Mouse (Mus musculus): ENCODE measurements around the gene D11Wsu47e. TPM values are rescaled to one million over a fixed set of nuclear protein-coding genes. Genes with fewer than 3 reads are reported as not detected.

D11Wsu47e gene
- polyA plus RNA-seq, 1 experiment from 2014 or later, result 23.3 TPM

DNA sequence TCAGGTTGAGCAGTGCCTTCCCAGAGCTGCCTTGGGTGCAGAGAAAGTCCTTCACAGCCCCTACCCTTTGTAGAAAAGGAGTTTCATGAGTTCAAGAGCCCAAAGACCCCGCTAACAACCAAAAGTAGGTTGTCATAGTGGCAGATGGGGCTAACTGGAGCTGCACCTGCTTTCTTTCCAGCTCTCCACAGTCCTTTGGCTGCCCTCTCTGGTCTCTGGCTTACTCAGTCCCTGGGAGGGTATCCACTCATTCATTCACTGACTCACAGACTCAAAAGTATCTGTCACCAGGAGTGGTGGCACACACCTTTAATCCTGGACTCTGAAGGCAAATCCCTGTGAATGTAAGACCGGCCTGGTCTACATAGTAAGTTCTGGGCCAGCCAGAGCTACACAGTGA is 31.9 kb downstream of the D11Wsu47e start:
- no peak for DNase-seq (ENCODE audit: low spot score, missing footprints)
- no peak for ATAC-seq (ENCODE audit: low FRiP score)
- Histone ChIP-seq H3K27ac (ENCODE audit: low read depth, low read length) (no peak overlapping the region), H3K9ac (ENCODE audit: low read length) (no peak overlapping the region), H3K4me1 (ENCODE audit: control insufficient read depth, insufficient read depth, low read length) (no peaks in the 10 kb centered on the region), H3K36me3 (ENCODE audit: control insufficient read depth, insufficient read depth, low read length) (no peaks in the 10 kb centered on the region), H3K4me3 (ENCODE audit: low read depth, low read length) (no peak overlapping the region), H3K9me3 (ENCODE audit: control insufficient read depth, low read length) (no peaks in the 10 kb centered on the region), H3K27me3 (ENCODE audit: control insufficient read depth, insufficient read depth, low read length) (no peaks in the 10 kb centered on the region), H3K4me2 (no peak overlapping the region)
- 97% methylated on average over 2 of the region's 2 CpGs for WGBS

DNA sequence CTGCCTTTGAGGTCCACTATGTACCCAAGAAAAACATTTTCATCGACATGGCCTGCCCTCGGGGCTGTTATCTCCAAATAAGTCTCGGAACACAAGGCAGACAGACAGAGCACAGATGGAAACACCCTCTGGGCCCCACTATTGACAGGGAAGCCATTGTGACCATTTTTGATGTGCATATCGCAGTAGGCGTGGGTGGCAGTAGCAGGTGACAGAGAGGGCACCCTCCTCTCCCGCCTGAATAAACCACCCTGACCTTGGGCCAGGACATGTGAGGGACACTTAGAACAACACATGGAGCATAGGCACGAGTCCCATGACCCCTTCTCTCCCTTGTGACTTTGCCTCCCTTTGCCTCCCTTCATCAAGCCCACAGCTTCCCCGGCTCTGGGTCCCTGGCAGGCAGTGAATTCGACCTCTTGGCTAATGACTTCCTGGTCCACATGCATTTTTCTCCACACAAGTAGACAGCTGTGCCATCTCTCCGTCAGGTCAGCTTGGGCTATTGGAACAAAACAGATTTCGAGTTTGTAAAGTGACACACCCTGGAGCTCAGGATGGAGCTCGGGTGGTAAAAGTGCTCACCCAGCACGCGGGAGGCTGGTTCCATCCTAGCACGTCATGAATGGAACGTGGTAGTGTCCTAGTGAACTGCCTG is 33.7 kb downstream of the D11Wsu47e start:
- Histone ChIP-seq H3K4me3 (ENCODE audit: low read depth, low read length) (no peak overlapping the region), H3K4me1 (ENCODE audit: control insufficient read depth, insufficient read depth, low read length) (no peaks in the 10 kb centered on the region), H3K27ac (ENCODE audit: low read depth, low read length) (no peak overlapping the region), H3K27me3 (ENCODE audit: control insufficient read depth, insufficient read depth, low read length) (no peaks in the 10 kb centered on the region), H3K9me3 (ENCODE audit: control insufficient read depth, low read length) (no peaks in the 10 kb centered on the region), H3K4me2 (no peak overlapping the region), H3K9ac (ENCODE audit: low read length) (no peak overlapping the region), H3K36me3 (ENCODE audit: control insufficient read depth, insufficient read depth, low read length) (no peaks in the 10 kb centered on the region)
- no peak for DNase-seq (ENCODE audit: low spot score, missing footprints)
- 73% methylated on average over 16 of the region's 16 CpGs for WGBS
- no peak for ATAC-seq (ENCODE audit: low FRiP score)

DNA sequence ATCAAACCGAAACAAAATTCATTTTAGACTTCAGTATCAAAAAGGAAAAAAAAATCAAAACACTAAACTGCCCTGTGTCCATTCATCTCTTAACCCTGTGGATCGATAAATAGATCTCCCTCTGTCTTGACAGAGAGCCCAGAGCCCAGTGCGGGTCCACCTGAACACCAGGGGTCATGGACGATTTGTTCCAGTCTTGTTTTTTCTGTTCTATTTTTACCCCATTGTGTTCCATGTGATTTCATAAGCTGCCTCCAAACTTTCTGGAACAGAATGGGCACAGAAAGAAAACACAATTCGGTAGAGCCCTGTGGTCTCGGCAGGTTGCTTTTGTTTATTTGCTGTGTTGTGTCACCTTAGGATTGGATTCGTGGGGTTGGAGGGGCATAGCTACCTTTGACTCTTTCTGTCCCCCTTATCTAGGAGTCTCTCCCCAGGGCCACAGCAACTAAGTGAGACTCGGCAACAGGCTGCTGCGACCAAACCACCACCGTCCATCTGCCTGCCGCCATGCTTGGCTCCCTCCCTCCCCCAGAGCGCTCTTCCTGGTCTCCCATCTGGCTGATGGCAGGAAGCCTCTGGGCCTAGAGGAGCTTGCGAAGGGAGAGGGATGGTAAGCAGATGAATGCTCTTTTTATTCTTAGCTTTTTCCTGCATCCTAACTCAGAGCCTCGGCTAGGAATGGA is 38.3 kb downstream of the D11Wsu47e start:
- DNase-seq (ENCODE audit: low spot score, missing footprints), result no peak
- Histone ChIP-seq H3K4me2 (no peak overlapping the region), H3K36me3 (ENCODE audit: control insufficient read depth, insufficient read depth, low read length) (peaks cover 15% of the 10 kb centered on the region), H3K27ac (ENCODE audit: low read depth, low read length) (no peak overlapping the region), H3K4me3 (ENCODE audit: low read depth, low read length) (no peak overlapping the region), H3K9ac (ENCODE audit: low read length) (no peak overlapping the region), H3K4me1 (ENCODE audit: control insufficient read depth, insufficient read depth, low read length) (no peaks in the 10 kb centered on the region), H3K9me3 (ENCODE audit: control insufficient read depth, low read length) (no peaks in the 10 kb centered on the region), H3K27me3 (ENCODE audit: control insufficient read depth, insufficient read depth, low read length) (no peaks in the 10 kb centered on the region)
- ATAC-seq (ENCODE audit: low FRiP score), result no peak
- WGBS, result 82% methylated on average over 14 of the region's 14 CpGs

DNA sequence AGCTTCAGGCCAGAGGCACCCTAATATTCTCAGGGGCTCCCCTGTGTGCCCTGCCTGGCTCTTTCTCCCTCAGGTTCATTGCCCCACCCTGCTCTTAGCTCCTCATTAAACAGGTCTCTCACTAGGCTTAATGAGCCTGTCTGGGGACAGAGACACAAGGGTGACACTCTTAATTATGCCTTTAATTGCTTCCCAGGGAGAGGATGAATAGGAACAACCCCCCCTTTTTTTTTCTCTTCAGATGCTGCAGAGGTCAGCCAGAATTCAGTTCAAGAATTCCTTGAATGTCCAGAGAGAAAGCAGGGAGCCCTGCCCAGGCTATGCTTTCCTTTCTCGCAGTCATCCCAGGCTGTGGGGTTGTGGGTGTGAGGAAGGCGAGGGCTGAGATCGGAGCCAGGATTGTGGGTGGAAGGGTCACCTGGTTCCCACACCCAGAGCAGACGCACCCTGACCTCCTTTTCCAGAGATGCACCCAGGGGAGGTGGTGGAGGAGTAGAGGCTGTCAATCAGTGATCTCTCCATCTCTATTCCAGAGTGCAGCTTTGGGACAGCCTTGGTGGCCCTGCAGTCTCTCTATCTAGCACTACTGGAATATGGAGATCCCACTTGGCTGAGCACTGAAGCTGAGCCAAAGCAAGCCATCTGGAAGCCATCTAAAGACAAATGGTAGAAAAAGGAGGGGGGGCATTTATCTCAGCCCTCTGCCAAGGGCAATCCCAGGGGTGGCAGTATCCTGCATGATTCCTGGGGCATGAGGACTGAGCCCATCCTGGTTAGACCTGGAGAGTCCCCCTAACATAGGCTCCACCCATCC is 41.2 kb downstream of the D11Wsu47e start:
- ATAC-seq (ENCODE audit: low FRiP score), result no peak
- 80% methylated on average over 4 of the region's 4 CpGs for WGBS

DNA sequence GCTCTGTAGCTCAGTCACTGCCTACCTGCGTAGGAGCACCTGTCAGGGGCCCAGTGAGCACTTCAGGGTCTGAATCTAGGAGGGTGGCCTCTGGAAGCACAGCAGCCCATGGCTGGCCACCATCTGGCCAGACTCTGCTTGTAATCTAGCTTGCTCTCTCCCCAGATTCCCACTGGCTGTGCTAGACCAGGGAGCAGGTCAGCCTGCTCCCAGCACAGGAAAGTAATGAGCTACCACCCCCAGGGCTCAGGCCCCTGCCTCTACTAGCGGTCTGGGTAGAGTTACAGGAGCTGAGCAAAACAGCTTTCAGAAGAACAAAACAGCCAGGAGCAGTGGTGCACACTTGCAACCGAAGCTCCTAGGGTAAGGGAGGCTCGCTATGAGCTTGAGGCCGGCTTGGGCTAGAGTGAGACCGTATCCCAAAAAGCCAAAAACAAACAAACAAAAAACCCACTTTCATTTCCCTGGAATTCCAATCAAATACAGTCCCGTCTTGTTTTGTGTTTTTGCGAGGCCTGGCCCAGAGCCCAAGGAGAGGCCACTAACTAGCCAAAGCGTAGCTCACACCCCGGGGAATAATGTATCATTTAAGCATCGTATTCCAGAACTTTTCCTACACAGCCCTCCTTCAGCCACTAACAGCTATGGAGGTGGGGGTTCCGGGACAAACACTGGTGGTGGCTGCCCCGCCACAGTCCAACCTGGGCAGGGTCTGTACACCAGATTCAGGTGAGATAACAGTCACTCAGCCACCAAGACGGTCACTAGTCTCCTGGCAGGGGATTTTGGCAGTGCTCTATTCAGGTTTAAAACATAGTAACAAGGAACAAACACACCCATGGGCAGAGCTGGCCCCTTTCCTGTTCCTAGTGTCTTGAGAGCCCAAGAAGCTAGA is 43.0 kb downstream of the D11Wsu47e start:
- Histone ChIP-seq H3K27ac (ENCODE audit: low read depth, low read length) (no peak overlapping the region), H3K4me2 (no peak overlapping the region), H3K36me3 (ENCODE audit: control insufficient read depth, insufficient read depth, low read length) (peaks cover 30% of the 10 kb centered on the region), H3K4me3 (ENCODE audit: low read depth, low read length) (no peak overlapping the region), H3K4me1 (ENCODE audit: control insufficient read depth, insufficient read depth, low read length) (no peaks in the 10 kb centered on the region), H3K9me3 (ENCODE audit: control insufficient read depth, low read length) (no peaks in the 10 kb centered on the region), H3K27me3 (ENCODE audit: control insufficient read depth, insufficient read depth, low read length) (no peaks in the 10 kb centered on the region), H3K9ac (ENCODE audit: low read length) (no peak overlapping the region)
- DNase-seq (ENCODE audit: low spot score, missing footprints), result no peak
- ATAC-seq (ENCODE audit: low FRiP score), result no peak
- 87% methylated on average over 14 of the region's 14 CpGs for WGBS

More for the DNA sequence above, 41.2 kb downstream of the D11Wsu47e start:
- no peak overlapping the region; the same call in 1 of the 2 replicates for H3K27ac ChIP-seq (ENCODE audit: low read depth, low read length)
- no peaks in the 10 kb centered on the region for H3K27me3 ChIP-seq (ENCODE audit: control insufficient read depth, insufficient read depth, low read length)
- no peak for DNase-seq (ENCODE audit: low spot score, missing footprints)
- H3K36me3 ChIP-seq (ENCODE audit: control insufficient read depth, insufficient read depth, low read length), result peaks cover 30% of the 10 kb centered on the region
- H3K9me3 ChIP-seq (ENCODE audit: control insufficient read depth, low read length), result no peaks in the 10 kb centered on the region
- H3K4me2 ChIP-seq, result no peak overlapping the region
- no peak overlapping the region for H3K9ac ChIP-seq (ENCODE audit: low read length)
- H3K4me3 ChIP-seq (ENCODE audit: low read depth, low read length), result no peak overlapping the region
- no peaks in the 10 kb centered on the region for H3K4me1 ChIP-seq (ENCODE audit: control insufficient read depth, insufficient read depth, low read length)

DNA sequence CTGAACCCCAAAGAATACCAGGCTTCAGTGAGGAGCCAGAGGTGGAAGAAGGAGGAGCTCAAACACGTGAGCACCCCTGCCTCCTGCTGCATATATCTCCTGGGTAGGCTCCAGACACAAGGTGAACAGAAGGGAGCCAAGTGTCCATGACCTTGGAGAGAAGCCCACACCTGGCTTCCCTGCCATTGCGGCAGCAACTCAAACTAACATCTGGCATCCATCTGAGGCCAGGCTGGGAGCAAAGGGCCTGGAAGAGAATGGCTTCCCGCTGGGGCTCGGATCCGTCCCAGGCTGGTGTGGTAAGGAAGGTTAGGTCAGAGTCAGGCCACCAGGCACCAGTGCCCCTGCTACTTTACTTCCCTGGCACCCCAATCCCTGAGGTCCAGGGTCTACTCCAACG is 43.8 kb downstream of the D11Wsu47e start:
- no peak for ATAC-seq (ENCODE audit: low FRiP score)
- H3K9ac ChIP-seq (ENCODE audit: low read length), result no peak overlapping the region
- no peaks in the 10 kb centered on the region for H3K9me3 ChIP-seq (ENCODE audit: control insufficient read depth, low read length)
- no peaks in the 10 kb centered on the region for H3K4me1 ChIP-seq (ENCODE audit: control insufficient read depth, insufficient read depth, low read length)
- H3K4me2 ChIP-seq, result no peak overlapping the region
- no peak overlapping the region for H3K4me3 ChIP-seq (ENCODE audit: low read depth, low read length)
- DNase-seq (ENCODE audit: low spot score, missing footprints), result no peak
- WGBS, result 77% methylated on average over 6 of the region's 6 CpGs
- peaks cover 30% of the 10 kb centered on the region for H3K36me3 ChIP-seq (ENCODE audit: control insufficient read depth, insufficient read depth, low read length)
- no peaks in the 10 kb centered on the region for H3K27me3 ChIP-seq (ENCODE audit: control insufficient read depth, insufficient read depth, low read length)
- H3K27ac ChIP-seq (ENCODE audit: low read depth, low read length), result no peak overlapping the region

DNA sequence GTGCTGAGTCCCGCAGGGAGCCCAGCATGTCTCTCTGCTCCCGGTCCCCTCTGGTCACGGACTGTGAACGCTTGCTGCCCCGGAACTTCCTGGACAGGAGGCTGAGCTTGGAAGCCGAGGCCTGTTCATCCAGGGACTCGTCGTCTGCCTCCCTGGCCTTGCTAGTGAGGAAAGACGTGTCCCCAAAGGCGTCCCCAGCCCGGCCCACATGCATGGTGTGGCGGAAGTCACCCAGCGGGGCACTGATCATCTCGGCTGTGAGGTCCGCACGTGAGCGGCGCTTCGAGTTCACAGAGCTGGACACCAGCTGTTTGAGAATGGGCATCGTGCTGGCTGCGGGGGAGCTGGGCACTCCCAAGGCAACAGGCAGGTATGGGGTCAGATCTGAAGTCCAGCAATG is 45.0 kb downstream of the D11Wsu47e start:
- WGBS, result 84% methylated on average over 21 of the region's 21 CpGs
- H3K36me3 ChIP-seq (ENCODE audit: control insufficient read depth, insufficient read depth, low read length), result peaks cover 30% of the 10 kb centered on the region
- H3K27ac ChIP-seq (ENCODE audit: low read depth, low read length), result no peak overlapping the region
- H3K27me3 ChIP-seq (ENCODE audit: control insufficient read depth, insufficient read depth, low read length), result no peaks in the 10 kb centered on the region
- H3K4me1 ChIP-seq (ENCODE audit: control insufficient read depth, insufficient read depth, low read length), result peaks cover 4% of the 10 kb centered on the region
- no peak overlapping the region for H3K4me2 ChIP-seq
- no peak for DNase-seq (ENCODE audit: low spot score, missing footprints)
- H3K9ac ChIP-seq (ENCODE audit: low read length), result no peak overlapping the region
- ATAC-seq (ENCODE audit: low FRiP score), result no peak
- H3K4me3 ChIP-seq (ENCODE audit: low read depth, low read length), result no peak overlapping the region
- H3K9me3 ChIP-seq (ENCODE audit: control insufficient read depth, low read length), result no peaks in the 10 kb centered on the region

DNA sequence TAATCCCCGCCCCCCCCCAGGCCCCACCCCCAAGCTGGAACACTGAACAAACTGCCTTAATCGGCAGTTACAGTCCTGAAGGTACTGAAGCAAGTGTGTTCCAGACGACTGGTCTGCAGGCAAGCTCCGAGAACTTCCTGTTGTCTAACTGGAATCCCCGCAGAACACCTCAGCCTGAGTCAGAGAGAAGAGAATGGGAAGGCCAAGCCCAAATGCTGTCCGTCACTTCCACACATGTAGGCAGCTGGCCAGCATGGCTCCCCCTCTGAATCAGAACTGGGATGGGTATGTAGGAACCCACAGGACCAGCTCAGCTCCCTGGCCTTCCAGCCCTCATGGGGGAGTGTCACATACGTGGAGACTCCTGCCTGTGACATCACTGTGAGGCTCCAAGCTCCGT is 45.7 kb downstream of the D11Wsu47e start:
- ATAC-seq (ENCODE audit: low FRiP score) (no peak), DNase-seq (ENCODE audit: low spot score, missing footprints) (no peak)
- no peaks in the 10 kb centered on the region for H3K27me3 ChIP-seq (ENCODE audit: control insufficient read depth, insufficient read depth, low read length)
- H3K9me3 ChIP-seq (ENCODE audit: control insufficient read depth, low read length), result no peaks in the 10 kb centered on the region
- H3K27ac ChIP-seq (ENCODE audit: low read depth, low read length), result no peak overlapping the region
- H3K36me3 ChIP-seq (ENCODE audit: control insufficient read depth, insufficient read depth, low read length), result peaks cover 30% of the 10 kb centered on the region
- H3K4me1 ChIP-seq (ENCODE audit: control insufficient read depth, insufficient read depth, low read length), result peaks cover 9% of the 10 kb centered on the region
- WGBS, result 69% methylated on average over 8 of the region's 8 CpGs
- H3K4me2 ChIP-seq, result no peak overlapping the region
- H3K9ac ChIP-seq (ENCODE audit: low read length), result no peak overlapping the region
- H3K4me3 ChIP-seq (ENCODE audit: low read depth, low read length), result no peak overlapping the region
